Mouse (Mus musculus) neural tube, embryonic 10.5 days (tissue): ENCODE data around the gene Sec11a.
"Not testable (repeated sequence)": the region's sequence is repeated elsewhere in the genome, so short reads cannot be mapped to it uniquely, and the experiment has no call there.

Experiments used
- DNase-seq: peaks from one replicate; pipeline ENCODE4 v3.0.0-alpha.2; 2017; ENCODE audit warnings: low spot score; ENCODE audit errors: extremely low spot score

The Sec11a gene

DNA sequence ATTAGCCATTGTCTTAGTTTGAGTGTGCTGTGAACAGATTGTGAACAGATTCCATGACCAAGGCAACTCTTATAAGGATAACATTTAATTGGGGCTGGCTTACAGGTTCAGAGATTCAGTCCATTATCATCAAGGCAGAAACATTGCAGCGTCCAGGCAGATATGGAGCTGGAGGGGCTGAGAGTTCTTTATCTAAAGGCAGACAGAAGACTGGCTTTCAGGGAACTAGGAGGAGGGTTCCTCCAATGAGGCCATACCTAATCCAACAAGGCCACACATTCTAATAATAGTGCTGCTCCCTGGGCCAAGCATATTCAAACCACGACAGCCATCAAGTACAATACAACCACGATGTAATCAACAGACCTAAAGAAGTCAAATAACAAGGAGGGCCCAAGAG, 11.4 kb upstream of the Sec11a start:
- DNase-seq, result no peak

DNA sequence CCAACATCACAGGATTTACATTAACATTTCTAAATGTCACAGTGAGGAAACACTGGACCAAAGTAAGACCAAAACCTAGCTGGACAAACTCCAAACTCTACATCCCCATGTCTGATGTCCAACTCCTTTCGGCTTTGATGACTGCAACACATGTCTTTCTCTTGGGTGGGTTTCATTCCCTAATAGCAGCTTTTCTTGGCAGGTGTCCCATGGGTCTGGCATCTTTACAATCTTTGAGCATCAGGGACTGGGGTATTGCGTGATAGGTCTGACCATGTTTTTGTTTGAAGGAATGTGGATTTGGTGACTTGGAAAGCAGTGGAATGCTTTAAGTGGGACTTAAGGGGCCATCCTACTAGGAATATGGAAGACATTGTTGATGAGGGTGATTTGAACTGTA, 9.3 kb upstream of the Sec11a start:
- no peak for DNase-seq

DNA sequence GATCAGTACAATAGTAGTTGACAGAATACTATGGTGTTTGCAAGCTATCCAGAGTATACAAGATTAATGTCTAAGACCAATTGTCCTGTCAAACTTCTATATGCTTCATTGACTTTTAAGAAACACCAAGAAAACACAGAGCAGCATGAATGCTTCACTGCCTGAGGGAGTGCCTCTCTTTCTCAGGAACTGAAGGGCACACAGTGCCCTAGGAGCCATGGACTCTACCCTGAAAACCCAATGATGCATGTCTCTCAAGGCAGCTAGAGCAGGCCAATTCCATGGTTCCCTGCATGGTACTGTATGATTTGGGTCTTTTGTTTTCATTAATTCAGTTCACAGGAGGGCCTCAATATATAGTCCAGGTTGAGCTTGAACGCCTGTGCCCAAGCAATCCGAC, 6.7 kb upstream of the Sec11a start:
- DNase-seq, result no peak

DNA sequence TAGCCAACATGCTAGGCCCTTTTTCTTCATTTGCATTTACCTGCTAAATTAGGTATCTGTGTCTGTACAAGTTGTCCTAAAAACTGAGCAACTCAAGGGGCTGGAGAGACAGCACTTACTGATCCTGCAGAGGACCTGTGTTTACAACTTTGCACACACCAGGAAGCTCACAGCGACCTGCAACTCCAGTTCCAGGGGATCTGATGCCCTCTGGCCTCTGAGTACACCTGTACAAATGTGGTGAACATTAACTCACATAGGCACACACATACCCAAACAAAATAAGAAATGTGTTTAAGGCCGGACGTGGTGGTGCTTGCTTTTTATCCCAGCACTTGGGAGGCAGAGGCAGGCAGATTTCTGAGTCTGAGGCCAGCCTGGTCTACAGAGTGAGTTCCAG, 4.6 kb upstream of the Sec11a start:
- DNase-seq, result no peak

DNA sequence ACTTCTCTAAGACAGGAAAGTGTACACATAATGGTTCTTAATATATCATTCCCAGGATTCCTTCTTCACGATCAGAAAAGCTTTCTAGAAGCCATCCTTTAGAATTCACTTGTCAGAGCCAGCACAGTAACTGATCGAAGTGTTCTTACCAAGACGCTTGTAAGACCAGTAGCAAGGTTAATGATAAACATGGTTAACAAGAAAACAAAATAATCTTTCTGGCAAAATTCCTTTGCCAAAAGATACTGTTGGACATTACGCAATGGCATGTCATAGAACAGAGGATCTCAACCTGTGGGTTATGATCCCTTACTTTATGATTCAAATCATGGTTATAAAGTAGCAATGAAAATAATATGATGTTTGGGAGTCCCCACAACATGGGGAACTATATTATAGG, 3.9 kb upstream of the Sec11a start:
- DNase-seq, result no peak

DNA sequence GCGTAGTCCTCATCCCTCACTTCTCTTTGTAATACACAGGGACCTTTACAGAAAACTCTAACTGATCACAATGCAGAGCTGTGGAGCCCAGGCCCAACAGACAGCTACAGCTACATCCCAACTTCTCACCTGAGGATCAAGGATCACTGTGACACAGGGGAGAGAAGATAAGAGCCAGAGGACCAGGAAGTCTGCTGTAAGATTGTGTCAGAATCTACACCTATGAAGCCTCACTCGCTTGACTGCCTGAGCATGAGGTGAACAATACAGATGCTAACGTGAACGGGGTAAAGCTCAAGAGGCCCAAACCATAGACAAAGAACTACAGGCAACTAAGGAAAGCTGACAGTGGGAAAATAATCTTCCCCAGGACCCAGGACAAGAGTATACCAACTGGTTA, 7.8 kb downstream of the Sec11a start:
- no peak for DNase-seq

DNA sequence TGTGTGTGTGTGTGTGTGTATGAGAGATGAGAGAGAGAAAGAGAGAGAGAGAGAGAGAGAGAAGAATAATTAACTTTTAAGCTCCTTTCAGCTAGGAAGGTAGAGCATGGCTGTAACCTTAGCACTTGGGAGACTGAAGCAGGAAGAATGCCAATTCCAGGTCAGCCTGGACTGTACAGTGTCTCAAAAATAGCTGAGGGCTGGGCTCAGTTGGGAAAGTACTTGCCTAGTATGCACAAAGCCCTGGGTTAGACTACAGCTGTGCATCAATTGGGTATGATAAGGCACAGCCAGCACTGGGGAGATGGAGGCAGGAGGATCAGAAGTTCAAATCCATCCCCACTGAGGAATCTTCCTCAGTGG, 10.3 kb downstream of the Sec11a start:
- not testable (repeated sequence) for DNase-seq

DNA sequence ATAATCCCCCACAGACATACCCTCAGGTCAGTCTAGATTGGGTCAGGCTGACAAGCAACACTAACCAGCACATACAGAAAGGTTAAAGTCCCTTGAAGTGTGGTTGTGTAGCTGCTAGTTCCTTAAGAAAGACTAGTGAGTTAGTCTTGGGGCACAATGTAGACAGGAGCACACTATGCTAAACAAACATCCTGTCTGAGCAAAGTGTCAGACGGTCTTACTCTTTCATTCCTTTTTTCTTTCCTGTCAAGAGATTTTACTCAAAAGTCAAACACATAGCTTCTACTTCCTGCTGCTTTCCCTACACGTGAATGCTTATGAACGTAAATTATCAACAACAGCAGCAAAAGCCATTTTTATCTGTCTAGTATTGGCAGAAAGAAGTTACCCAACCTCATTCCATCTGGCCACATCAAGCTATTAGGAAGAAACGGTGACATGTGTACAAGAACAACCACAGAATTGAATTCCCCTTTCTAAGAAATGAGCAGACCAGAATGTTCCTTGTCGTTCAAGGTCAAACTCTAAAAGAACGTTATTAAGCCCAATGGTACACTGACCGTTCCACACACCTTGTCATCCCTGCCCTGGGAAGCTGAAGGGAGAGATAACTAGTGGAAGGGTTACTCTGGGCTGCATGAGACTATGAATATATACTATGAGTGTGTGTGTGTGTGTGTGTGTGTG, 10.8 kb downstream of the Sec11a start:
- not testable (repeated sequence) for DNase-seq

DNA sequence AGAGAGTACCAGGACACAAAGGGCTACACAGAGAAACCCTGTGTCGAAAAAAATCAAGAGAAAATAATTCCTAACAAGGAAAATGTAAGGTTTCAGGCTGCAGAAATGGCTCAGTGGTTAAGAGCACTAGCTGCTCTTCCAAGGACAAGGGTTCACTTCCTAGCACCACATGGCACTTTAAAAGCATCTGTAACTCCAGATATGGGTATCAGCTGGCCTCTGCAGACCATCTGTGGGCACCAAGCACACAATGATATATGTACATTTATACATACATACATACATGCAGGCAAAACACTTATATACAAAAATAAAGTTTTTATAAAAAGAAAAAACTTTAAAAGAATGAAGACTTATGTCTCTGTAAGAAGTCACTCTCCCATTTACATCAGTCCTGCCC, 11.7 kb downstream of the Sec11a start:
- DNase-seq, result no peak

DNA sequence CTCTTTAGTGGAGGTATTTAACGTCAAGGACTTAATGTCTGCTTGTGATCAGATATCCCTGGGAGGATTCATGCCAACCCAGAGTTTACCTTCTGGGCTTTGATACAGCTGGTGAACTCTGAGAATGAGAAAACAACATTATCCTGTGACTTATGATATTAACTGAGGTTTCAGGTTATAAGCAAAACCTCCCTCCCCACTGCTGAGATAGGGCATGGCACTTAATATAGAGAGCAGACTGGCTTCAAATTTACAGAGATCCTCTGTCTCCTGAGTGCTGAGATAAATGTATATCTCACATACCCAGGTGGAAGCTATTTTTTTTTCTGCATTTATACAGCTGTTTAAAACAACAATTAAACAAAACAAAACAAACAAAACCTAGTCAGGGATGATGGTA, 14.8 kb downstream of the Sec11a start:
- DNase-seq, result no peak

DNA sequence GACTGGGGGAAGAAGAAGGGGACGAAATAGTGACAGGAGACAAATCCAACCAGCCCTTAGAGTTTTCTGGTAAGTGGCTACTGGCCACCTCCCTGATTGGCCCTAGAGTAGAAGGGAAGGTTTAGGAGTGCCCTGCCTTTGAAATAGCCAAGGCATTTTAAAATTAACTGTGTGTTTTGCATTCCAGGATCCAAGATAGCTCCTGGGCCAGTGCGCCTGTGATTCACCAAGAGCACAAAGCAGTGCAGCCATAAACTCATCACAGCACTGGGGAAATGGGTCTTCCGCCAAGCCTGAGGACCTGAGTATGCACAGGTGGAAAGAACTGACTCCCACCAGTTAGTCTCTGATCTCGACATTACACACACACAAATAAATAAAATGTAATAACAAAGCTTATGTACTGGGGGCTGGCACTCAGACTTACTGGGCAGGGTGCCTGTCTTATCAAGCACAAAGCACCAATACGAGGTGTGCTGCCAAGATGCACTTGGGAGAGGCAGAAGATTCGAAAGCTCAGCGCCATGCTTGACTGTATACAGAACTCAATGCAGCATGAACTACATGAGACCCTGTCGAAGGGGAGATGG, 15.9 kb downstream of the Sec11a start:
- DNase-seq, result no peak

DNA sequence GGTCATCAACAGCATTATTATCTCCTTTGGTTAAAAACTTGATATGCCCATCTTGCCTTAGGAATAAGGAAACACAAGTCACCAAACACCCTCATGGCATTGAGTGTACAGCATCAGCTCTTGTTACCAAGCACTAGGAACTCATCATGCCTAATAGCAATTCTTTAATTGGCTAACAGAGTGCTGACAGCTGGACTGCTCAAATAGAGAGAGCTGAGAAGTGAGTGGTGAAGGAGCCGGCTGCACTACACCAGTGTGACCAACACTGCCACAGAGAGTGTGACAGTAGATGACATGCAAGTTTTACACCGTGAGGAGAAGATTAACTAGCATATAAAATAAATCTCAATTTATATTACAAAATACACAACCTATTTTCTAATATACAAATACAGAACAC, 24.4 kb downstream of the Sec11a start:
- no peak for DNase-seq

DNA sequence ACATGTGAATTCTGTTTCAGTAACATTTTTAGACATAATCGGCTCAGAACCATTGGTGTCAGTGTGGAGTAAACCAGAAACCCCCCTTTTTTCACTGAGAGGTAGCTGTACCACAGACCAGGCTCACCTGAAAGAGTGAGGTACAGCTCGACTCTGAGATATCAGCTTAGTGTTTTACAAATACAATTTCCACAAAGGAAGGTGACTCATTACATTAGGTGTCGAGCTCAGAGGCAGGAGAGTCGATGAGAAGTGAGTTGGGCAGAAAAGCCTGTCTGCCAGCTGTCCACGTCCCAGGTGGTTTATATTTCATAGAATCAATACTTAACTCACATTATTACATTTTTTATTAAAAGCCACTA, 28.0 kb downstream of the Sec11a start:
- DNase-seq, result no peak

DNA sequence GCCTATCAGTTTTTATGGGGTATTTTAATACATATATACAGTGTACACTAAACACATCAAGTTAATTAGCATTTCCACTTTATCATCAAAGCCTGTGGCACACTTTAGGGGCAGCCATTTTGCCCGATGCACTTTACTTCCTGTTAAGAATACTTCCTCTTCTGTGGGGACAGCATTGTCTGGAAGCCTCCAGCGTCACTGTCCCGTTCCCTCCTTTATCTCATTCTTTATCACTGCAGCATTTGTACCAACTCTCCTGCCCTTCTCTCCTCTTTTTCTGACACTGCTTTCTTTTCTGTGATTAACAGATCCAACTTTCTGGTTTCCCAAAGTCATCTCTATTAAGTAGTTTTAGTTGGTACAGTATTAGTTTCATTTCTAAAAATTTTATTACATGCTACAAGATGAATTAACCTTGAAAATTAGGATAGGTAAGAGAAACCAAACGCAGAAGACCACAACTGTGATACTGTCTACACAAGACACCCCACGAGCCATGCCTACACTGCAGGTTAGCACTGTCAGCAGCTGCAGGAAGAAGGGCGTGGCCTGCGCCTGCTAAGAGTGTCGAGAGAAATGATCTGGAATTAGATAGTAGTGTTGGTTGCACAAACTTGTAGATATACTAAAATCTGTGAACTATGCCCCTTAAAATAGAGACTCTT, 28.5 kb downstream of the Sec11a start:
- DNase-seq, result no peak

DNA sequence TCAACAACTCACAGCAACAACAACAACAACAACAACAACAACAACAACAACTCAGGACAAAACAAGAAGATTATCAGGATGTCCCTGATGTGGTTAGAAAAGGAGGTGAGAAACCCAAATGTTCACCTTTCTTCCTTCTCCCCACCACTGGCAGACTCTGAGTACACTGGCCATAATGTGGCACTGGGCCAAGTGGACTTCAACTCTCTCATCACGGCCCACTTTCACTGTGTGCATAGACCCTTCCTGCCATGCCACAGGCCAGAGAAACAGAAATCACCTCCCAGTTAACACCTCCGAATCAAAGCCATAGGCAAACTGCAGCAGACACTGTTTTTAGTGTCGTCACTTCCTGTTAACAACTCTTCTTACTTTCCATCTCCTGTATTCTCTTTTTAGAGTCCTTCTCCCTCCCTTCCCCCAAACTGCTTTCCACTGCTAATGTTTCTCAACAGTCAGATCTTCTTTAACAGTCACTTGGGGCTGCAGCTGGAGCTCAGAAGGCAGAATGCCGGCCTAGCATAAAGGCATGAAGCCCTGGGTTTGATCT, 29.6 kb downstream of the Sec11a start:
- no peak for DNase-seq

DNA sequence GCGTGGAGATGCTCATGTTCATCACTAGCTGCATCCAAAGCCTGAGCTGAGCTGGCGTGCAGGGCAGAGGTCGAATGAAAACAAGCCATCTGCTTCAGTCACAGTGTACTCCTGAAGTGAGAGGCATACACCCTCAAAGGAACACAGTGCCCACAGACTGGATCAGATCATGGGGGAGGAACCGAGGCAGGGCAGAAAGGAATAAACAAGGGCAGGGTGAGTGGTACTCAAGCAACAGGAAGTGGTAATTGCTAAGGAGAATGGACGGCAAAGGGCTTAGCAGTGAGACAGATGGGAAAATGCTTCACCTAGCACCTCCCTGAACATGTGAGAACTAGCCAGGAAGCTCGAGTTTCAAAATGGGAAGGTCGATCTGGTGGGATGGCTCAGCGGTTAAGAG, 35.1 kb downstream of the Sec11a start:
- DNase-seq, result no peak

DNA sequence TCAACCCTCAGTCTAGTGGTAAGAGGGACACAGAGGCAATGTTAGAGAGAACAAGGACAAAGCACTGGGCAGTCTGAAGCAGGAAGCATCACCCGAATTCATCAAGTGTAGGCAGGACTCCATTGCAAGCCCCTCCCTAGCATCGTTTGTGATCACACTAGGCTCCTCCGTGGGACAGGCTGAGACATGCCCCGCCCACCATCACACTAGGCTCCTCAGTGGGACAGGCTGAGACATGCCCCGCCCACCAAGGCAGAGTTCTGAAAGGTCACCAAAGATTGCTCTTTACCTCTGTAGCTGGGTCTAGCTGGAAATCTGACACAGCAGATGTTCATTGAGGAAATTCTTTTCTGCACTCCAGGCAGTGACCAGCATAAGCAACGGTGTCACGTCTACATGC, 36.5 kb downstream of the Sec11a start:
- DNase-seq, result no peak

DNA sequence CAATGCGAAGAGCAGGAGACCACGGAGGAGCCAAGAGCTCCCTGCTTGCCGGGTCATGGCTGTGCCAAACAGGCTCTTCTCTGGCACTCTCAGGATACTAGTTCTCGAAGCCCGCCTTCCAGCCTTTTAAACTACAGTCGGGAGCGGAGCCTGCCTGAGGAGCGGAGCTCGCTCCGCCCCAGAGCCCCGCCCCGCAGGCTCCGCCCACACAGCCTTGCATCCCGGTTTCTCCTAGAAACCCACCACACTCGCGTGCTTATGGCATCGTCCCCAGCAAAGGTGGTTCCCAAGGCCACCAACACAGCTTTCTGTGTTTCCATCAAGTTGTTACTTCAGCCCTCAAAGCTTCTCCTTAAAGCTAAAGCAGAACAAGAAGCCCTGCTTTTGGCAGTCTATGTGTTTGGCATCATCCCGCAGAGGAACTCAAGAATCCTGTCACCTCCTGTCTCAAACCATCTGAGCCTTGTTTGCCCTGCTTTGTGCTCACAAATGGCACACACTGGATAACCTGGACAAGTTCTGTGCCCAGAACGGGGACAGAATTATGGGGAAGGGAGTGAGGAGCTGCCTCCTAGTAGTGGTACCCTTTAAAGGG, 42.6 kb downstream of the Sec11a start, which contains the start of gene Nmb:
TSS of gene Nmb (minus strand) at position 156 of the 595 bp plus-strand sequence.
- DNase-seq, result peak; percentile 60

DNA sequence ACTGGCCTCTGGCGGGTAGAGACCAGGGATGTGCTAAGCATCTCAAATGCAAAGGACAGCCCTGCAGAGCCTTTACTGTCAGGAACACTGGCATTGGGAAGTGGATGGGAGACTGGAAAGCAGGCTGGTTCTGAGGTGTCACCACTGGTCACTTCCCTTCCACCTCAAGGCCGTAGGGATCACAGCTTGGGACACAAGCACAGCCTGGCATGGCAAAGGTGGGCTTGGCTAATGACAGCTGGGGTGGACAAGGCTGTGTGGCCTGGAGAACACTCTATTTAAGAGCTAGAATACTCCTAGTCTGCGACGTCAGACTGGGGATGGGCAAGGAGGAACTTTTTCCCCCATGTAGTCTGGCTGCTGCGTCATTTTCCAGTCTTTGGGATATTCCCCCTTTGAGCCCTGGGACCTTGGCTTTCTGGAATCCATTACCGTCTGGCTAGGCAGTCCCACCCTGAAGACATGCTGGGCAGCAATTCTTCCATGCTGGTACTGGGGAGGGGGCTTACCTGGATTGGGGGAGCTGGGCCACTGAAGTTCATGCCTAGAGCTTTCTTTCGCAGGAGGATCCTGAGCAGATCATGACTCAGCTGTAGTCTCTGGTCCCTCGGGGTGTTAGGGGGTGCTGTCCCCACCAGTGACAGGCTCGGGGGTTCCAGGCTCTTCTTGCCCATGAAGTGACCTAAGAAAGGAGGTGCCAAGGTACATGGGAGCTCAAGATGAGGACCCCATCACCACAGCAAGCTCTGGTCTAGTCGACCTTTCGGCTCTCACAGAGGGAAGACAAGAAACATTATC, 43.8 kb downstream of the Sec11a start:
- DNase-seq, result no peak

DNA sequence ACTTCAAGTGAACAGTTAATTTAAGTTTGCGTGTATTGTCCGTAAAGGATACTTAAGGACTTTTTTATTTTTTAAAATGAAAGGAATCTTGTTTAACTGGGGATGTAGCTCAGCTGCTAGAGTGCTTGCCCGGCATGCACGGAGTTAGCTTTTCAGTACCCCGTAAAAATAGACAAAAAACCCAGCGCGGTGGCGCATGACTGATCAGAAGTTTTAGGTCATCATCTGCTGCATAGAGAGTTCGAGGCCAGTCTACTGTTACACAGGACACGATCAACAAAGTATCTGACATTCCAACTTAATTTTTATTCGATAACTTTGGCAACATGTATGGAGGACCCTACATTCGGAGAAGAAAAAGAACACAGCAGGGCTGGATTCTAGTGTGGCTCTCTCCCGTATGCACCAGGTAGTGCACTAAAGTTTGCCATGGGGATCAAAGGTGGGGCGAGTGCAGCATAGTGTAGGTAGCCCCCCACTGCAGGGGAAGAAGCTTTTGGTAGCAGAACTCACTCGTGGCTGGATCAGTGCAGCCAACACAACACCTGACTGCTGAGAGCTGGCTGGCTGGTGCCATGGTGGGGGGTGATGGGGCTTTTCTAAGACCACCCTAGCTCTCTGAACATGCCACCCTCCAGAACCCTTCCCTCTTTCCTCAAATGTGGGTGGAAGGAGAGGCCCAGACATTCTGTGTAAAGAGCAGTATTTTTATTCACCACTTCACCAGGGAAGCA, 45.9 kb downstream of the Sec11a start:
- no peak for DNase-seq

DNA sequence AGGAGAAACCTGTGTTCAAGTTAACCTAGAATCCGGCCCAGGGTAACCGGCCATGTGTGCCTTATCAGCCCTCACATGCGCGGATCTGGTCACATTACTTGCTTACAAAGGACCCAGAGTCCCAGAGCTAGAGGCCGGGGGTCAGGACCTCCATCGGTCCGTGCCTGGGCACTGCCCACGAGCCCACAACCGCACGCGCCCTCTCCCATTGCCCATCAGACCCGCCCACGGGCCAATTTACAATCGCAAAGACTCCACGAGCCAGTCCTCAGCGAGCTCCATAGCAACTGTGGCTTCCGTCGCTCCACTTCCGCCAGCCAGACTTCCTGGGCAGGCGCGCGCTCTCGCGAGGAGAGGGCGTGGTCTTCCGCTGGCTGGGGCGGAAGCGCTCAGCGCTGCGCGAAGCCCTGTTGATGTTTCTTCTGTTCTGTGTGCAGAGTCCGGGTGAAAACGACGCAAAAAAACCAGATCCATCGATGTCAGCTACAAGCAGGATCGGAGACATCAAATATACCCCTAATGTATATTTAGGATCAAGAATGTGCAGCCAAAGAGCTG, 46.6 kb downstream of the Sec11a start, which contains the start of gene Wdr73:
TSS of gene Wdr73 (minus strand) at position 326 of the 558 bp plus-strand sequence.
- DNase-seq, result peak; percentile 92
